Mouse (Mus musculus) granulocyte monocyte progenitor cell, adult 5-6 weeks (primary cell): ENCODE data around the gene Atp23. TPM values are rescaled to one million over a fixed set of nuclear protein-coding genes. Genes with fewer than 3 reads are reported as not detected.

ENCODE experiments used
- ATAC-seq: replicated peaks from 2 replicates; pipeline ENCODE4 v1.8.0; 2016; ENCODE audit warnings: mild to moderate bottlenecking, moderate TSS enrichment, inconsistent platforms; ENCODE audit not compliant: poor library complexity, severe bottlenecking
- total RNA-seq, 2 experiments: library from RNA; stranded (forward) in 1 of 2; stranded (reverse) in 1 of 2; fragments of 200-712, 200-1000 nt in 1 of 2; fragments of >200 nt in 1 of 2; fragmentation: Nextera tagmentation in 1 of 2; gene quantifications; 2 replicates each; pipeline ENCODE4 v1.2.3; 2014 to 2017

Atp23 gene
- total RNA-seq, 2 experiments from 2014 or later, result 12.8 to 20.2 TPM

- peak; percentile 100 for ATAC-seq
Measured at GRCm38 (mm10) chr10:126919067-126919466, 17.9 kb upstream of the Atp23 start.

- ATAC-seq, result no peak
Measured at GRCm38 (mm10) chr10:126914288-126914687, 13.1 kb upstream of the Atp23 start.

DNA sequence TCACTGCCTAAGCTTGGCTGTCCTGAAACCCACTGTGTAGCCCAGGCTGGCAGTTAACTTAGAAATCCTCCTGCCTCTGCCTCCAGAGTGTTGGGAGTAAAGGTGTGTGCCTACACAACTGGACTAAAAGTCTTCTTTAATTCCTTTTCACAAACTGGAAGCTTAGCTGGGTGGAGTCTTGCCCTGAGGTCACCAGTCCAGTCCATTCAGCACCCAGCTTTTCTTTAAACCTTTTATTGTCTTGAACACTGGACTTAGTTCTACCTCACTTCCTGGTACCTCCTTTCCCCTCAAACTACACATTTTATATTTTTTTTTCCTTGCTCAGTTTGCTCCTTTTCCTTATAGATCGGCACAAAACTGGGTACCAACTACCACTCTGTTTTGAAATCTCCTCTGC lies 10.3 kb upstream of the Atp23 start:
- no peak for ATAC-seq

- no peak for ATAC-seq
Measured at GRCm38 (mm10) chr10:126906811-126907210, 5.7 kb upstream of the Atp23 start.

- peak; percentile 87 for ATAC-seq
Measured at GRCm38 (mm10) chr10:126905650-126906075, 4.5 kb upstream of the Atp23 start.

DNA sequence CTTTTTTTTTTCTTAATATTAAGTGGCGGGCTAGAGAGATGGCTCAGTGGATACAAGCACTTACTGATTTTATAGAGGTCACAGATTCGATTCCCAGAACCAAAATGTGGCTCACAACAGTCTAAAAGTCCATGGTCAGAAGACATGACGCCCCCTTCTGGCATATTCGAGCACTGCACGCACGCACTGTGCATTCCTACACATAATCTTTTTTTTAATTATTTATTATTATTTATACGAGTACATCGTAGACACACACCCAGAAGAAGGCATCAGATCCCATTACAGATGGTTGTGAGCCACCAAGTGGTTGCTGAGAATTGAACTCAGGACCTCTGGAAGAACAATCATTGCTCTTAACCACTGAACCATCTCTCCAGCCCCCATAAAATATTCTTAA lies 3.9 kb upstream of the Atp23 start:
- no peak for ATAC-seq

- ATAC-seq, result no peak
Measured at GRCm38 (mm10) chr10:126904221-126904620, 3.1 kb upstream of the Atp23 start.

- ATAC-seq, result no peak
Measured at GRCm38 (mm10) chr10:126901488-126901843, 311 bp upstream of the Atp23 start.

GRCm38 (mm10) chr10:126895891-126896290 lies 5.3 kb downstream of the Atp23 start:
- no peak for ATAC-seq

- no peak for ATAC-seq
Measured at GRCm38 (mm10) chr10:126894061-126894460, 7.1 kb downstream of the Atp23 start.

- no peak for ATAC-seq
Measured at GRCm38 (mm10) chr10:126893145-126893544, 8.0 kb downstream of the Atp23 start.

DNA sequence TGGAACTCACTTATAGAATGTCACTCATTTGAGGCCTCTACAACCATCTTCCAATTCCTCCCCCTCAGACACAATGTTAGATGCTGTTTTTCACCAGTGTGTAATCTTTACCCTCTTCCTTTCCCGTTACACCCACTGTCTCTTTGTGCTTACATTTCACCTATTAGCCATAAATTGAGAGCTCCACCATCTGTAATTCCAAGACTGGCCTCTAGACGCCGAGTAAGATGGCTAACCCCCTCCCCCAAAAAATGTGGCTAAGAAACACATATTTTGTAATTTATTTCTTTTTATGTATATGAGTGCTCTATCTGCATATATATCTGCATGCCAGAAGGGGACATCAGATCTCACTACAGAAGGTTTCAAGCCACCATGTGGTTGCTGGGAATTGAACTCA lies 27.4 kb downstream of the Atp23 start:
- no peak for ATAC-seq

DNA sequence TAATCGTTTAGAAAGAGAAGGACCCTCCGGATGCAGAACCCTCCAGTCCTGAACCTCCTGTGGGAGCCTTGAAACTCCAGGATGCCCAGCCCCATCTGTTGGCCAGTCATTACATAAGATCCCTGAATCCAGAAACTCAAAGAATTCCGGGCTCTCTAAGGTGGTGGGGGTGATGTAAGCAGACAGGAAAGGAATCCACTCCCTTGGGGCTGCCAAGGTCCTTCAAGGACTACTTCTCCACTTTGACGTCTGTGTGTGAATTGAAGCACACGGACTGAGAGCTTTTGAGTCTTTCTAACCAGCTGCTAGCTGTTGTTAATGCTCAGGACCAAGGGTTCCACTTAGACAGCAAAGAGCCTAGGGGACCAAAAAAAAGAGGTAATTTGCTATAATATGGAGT lies 28.9 kb downstream of the Atp23 start:
- ATAC-seq, result no peak

- ATAC-seq, result peak; percentile 97
Measured at GRCm38 (mm10) chr10:126869372-126870318, 31.5 kb downstream of the Atp23 start.

DNA sequence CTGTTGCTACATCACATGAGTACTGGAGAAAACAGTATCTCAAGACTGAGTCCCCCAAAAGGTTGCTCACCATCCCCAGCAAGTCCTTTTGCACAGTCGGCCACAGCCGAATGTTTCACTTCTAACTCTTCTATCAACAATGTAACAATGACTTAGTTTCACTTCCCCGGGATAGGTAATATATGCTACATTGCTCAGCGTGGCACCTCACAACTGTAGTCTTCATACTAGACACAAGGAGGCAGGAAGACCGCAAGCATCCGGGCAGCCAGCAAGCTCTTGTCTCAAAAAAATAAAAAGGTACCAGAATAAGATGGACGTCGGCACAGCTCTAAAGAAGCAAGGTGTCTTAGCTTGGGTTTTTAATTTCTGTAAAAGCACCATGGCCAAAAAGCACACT lies 35.9 kb downstream of the Atp23 start:
- peak; percentile 67 for ATAC-seq

- no peak for ATAC-seq
Measured at GRCm38 (mm10) chr10:126862193-126862592, 39.0 kb downstream of the Atp23 start.

GRCm38 (mm10) chr10:126853286-126853685 lies 47.9 kb downstream of the Atp23 start:
- peak; percentile 95 for ATAC-seq

DNA sequence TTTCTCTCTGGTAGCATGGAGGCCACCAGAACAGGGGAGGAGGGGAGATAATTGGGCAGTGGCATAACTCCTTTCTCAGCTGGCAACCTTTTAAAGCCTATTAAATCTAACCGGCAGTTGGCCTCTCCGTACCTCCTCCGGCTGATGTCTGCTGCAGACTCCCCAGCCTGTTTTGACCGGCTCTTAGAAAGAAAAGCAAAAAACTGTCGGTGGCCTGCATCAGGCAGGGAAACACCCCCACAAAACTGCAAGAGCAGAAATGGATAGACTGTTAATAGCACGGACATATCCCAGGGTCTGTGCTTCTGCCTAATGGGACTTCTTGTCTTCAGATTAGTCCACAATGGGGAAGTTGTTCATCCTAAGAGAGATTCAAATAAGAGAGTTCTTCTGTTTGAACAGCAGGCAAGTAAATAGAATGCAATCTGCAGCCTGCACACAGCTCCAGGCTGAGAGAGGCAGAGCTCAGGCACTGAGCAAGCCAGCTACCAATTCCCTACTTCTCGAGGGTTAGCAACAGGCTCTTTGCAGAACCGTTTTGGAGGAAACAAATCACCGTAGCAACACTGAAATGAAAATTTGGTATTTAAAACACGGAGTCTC lies 55.7 kb downstream of the Atp23 start:
- no peak for ATAC-seq

DNA sequence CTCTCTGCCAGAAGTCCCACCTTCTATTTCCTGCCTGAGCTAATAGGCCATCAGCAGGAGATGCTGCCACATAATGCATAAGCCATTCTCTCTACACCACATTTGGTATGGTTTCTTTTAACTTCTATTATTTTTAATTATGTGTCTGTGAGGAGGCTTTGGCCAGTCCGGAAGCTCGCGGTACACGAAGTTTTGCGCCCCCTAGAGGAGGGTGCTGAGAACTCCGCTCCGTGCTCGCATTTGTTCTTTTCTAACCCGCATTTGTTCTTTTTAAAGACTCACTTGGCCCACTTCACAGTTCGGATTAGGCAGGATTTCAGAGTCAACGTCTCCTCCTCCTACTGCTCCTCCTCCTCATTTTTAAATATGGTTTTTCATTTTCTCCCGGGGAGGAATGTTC lies 56.5 kb downstream of the Atp23 start:
- ATAC-seq, result 0 out of 2 replicates have a peak, but pooled peaks have one; percentile 51

DNA sequence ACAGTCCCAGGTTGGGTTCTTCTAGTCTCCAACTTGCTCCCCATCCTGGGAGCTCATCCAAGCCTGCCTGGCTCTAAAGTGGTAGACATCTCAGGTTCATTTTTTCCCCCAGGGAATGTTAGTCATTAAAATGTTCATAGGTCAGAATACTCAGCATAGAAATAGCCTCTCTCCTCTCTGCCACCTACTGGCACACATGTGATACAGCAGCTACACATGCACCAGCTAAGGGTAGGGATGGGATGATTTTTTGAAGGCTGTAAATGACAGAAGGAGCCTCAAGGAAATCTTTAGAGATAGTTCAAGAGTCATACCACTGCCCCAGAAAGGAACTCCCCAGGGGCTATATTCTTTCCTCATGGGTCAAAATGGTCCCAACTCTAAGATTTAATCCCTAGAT lies 60.9 kb downstream of the Atp23 start:
- peak; percentile 72 for ATAC-seq

GRCm38 (mm10) chr10:126833006-126833405 lies 68.1 kb downstream of the Atp23 start:
- peak; percentile 78 for ATAC-seq

DNA sequence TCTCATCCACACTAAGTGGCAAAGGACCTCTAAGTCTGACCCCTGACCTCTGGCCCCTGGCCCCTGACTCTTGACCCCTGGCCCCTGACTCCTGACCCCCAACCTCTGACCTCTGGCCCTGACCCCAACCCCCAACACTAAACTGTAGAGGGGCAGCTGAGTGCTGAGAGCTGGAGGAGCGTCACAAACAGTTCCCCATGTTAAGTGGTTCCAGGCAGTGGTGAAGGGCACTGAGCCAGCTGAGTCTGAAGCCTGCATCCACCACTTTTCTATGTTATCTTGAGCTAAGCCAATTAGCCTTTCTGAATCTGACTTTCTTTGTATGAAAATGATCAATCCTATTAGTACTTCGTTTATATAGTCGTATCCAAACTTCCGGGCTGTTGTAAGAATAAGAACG lies 69.8 kb downstream of the Atp23 start:
- ATAC-seq, result no peak
